Mouse (Mus musculus) spleen, adult 2 months (tissue): ENCODE measurements around the gene Cacna1a. TPM values are rescaled to one million over a fixed set of nuclear protein-coding genes. Genes with fewer than 3 reads are reported as not detected.

Experiments
- DNase-seq, 2 experiments: peaks; one replicate each; pipeline versions ENCODE4 v3.0.0 to v3.0.0-alpha.2; 2012 to 2021; ENCODE audit warnings: low spot score in 2 of 2, low read depth in 1 of 2
- H3K27ac ChIP-seq: fragments of 200-500 bp; 2 replicates; pipeline ENCODE4 v1.5.1; 2012; ENCODE audit warnings: low read length, inconsistent platforms; ENCODE audit not compliant: insufficient read depth
- H3K27me3 ChIP-seq: fragments of 200-500 bp; 2 replicates; pipeline ENCODE4 v1.6.1; 2012; ENCODE audit warnings: mild to moderate bottlenecking, moderate library complexity, low read length, inconsistent platforms; ENCODE audit not compliant: control insufficient read depth, insufficient read depth
- H3K36me3 ChIP-seq: fragments of 200-500 bp; 2 replicates; pipeline ENCODE4 v1.6.1; 2012; ENCODE audit warnings: mild to moderate bottlenecking, low read length, inconsistent platforms; ENCODE audit not compliant: control insufficient read depth, insufficient read depth
- H3K4me1 ChIP-seq: fragments of 200-500 bp; 2 replicates; pipeline ENCODE4 v1.6.1; 2011; ENCODE audit warnings: inconsistent platforms; ENCODE audit not compliant: control insufficient read depth, insufficient read depth, insufficient read length
- H3K4me3 ChIP-seq: fragments of 200-500 bp; 2 replicates; pipeline ENCODE4 v1.5.1; 2011; ENCODE audit warnings: mild to moderate bottlenecking, inconsistent platforms; ENCODE audit not compliant: insufficient read depth, insufficient read length; ENCODE audit errors: extremely low read depth
- CTCF ChIP-seq: fragments of 200-500 bp; IDR thresholded peaks from 2 replicates; pipeline ENCODE4 v1.5.1; 2011; ENCODE audit warnings: mild to moderate bottlenecking, inconsistent platforms; ENCODE audit not compliant: insufficient read depth, insufficient read length, insufficient replicate concordance; ENCODE audit errors: extremely low read depth
- POLR2A ChIP-seq: fragments of 200-500 bp; IDR thresholded peaks from 2 replicates; pipeline ENCODE4 v1.6.1; 2011; ENCODE audit warnings: low read depth, low read length, inconsistent platforms
- WGBS: fragments of 180-500 bp; shearing (Covaris S2); methylation state at CpG from one replicate; pipeline ENCODE4 v1.1.7; 2018; 5-methylcytosine and 5-hydroxymethylcytosine counted together
- polyA plus RNA-seq: library from polyadenylated mRNA; depleted of rRNA; stranded (reverse); fragments of >200 nt; gene quantifications from 2 replicates; pipeline ENCODE4 v1.2.3, GENCODE M21; 2012; rRNA removed

Gene Cacna1a
- 7.0 and 13.5 TPM in 2 replicates for polyA plus RNA-seq

DNA sequence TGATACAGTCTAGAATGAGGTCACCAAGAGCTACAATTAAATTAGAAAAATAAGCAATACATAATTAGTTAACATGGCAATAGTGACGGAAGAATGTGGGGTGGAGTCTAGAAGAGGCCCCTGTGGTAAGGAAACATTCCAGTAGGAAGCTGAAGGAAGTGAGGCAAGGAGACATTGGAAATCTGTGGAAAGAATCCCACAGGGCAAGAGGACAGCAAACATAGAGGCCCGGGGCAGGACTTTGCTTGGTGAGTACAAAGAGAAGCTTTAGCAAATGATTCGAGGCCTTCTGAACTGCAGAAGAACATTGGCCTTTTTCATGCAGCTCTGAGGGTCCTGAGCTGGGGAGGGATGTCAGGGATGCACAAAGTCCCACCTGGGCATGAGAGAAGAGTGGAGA is at the start of gene Cacna1a:
TSS of gene Cacna1a (plus strand) at position 166 of the 400 bp plus-strand sequence.
- WGBS, result 71% methylated on average over 3 of the region's 3 CpGs
- H3K27me3 ChIP-seq, result no peaks in the 10 kb centered on the region
- no peaks in the 10 kb centered on the region for H3K4me1 ChIP-seq
- H3K27ac ChIP-seq, result no peak within 1 kb of the TSS
- no peak for TF ChIP-seq POLR2A
- no peak for TF ChIP-seq CTCF
- H3K36me3 ChIP-seq, result no peaks in the 10 kb centered on the region
- H3K4me3 ChIP-seq, result no peak within 1 kb of the TSS
- DNase-seq, result no peak

- no peak overlapping the region for H3K4me3 ChIP-seq
- H3K27me3 ChIP-seq, result peaks cover 3% of the 10 kb centered on the region; the same call in 1 of the 2 replicates
- WGBS, result 7% methylated on average over 17 of the region's 17 CpGs
- no peaks in the 10 kb centered on the region for H3K4me1 ChIP-seq
- no peak for TF ChIP-seq CTCF
- TF ChIP-seq POLR2A, result no peak
- no peaks in the 10 kb centered on the region for H3K36me3 ChIP-seq
- DNase-seq, result no peak
- H3K27ac ChIP-seq, result no peak overlapping the region
Observed at GRCm38 (mm10) chr8:84338493-84338892, 49.7 kb upstream of the Cacna1a start.

GRCm38 (mm10) chr8:84339320-84339719 is 48.9 kb upstream of the Cacna1a start:
- WGBS, result 20% methylated on average over 7 of the region's 7 CpGs
- no peaks in the 10 kb centered on the region for H3K36me3 ChIP-seq
- TF ChIP-seq POLR2A (no peak), CTCF (no peak)
- H3K4me1 ChIP-seq, result no peaks in the 10 kb centered on the region
- no peak overlapping the region for H3K4me3 ChIP-seq
- no peak for DNase-seq
- peaks cover 3% of the 10 kb centered on the region; the same call in 1 of the 2 replicates for H3K27me3 ChIP-seq
- H3K27ac ChIP-seq, result no peak overlapping the region

- no peak for DNase-seq
- 60% methylated on average over 4 of the region's 4 CpGs for WGBS
- Histone ChIP-seq H3K27me3 (peaks cover 3% of the 10 kb centered on the region; the same call in 1 of the 2 replicates), H3K4me3 (no peak overlapping the region), H3K27ac (no peak overlapping the region), H3K4me1 (no peaks in the 10 kb centered on the region), H3K36me3 (no peaks in the 10 kb centered on the region)
- TF ChIP-seq POLR2A (no peak), CTCF (no peak)
Observed at GRCm38 (mm10) chr8:84339867-84340266, 48.4 kb upstream of the Cacna1a start.

DNA sequence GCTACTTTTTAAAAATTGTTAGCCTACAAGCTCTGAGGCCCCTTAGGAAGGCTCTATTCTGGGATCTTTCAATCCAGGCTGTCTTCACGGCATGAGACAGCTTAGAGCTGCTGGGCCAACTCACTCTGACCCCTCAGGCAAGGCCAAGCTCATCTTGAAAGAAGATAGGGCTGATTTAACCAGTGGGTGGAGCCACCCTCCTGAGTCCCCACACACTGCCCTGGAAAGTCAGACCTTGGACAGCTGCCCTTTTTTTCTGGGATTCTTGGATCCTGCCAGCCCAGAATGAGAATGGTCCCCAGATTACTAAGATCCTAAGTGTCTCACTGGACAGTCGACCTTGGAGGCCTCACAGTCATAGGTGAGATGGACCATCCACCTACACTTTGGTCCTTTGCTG is 47.6 kb upstream of the Cacna1a start:
- WGBS, result 29% methylated on average over 2 of the region's 2 CpGs

GRCm38 (mm10) chr8:84345493-84345892 is 42.7 kb upstream of the Cacna1a start:
- TF ChIP-seq CTCF (no peak), POLR2A (no peak)
- Histone ChIP-seq H3K27me3 (peaks cover 3% of the 10 kb centered on the region; the same call in 1 of the 2 replicates), H3K36me3 (no peaks in the 10 kb centered on the region), H3K27ac (no peak overlapping the region), H3K4me1 (no peaks in the 10 kb centered on the region), H3K4me3 (no peak overlapping the region)
- 67% methylated on average over 7 of the region's 7 CpGs for WGBS
- no peak for DNase-seq

More for the DNA sequence above, 47.6 kb upstream of the Cacna1a start:
- H3K4me1 ChIP-seq, result no peaks in the 10 kb centered on the region
- H3K27me3 ChIP-seq, result peaks cover 3% of the 10 kb centered on the region; the same call in 1 of the 2 replicates
- no peak for DNase-seq
- no peak overlapping the region for H3K4me3 ChIP-seq
- TF ChIP-seq POLR2A, result no peak
- no peak for TF ChIP-seq CTCF
- no peak overlapping the region for H3K27ac ChIP-seq
- H3K36me3 ChIP-seq, result no peaks in the 10 kb centered on the region

DNA sequence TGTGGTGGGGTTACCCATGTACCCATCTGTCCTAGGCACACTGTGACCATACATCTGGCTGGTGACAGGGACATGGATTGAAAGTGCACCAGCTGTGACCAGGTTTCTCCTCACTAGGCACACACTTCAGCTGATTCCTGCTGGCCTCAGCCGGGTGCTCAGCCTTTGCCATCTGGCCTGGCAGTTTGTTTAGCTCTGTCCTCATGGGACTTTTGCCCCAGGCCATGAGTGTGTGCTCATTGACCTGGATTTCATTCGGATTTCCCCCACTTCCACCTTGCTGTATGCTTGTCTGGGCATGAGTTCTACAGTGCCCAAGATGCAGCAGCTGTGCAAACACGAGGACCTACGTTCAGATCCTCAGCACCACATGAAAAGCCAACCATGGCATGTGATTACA is 41.8 kb upstream of the Cacna1a start:
- no peak overlapping the region for H3K27ac ChIP-seq
- H3K4me1 ChIP-seq, result no peaks in the 10 kb centered on the region
- no peak for DNase-seq
- no peaks in the 10 kb centered on the region for H3K36me3 ChIP-seq
- H3K4me3 ChIP-seq, result no peak overlapping the region
- 59% methylated on average over 4 of the region's 4 CpGs for WGBS
- no peaks in the 10 kb centered on the region for H3K27me3 ChIP-seq
- TF ChIP-seq CTCF, result no peak
- no peak for TF ChIP-seq POLR2A

DNA sequence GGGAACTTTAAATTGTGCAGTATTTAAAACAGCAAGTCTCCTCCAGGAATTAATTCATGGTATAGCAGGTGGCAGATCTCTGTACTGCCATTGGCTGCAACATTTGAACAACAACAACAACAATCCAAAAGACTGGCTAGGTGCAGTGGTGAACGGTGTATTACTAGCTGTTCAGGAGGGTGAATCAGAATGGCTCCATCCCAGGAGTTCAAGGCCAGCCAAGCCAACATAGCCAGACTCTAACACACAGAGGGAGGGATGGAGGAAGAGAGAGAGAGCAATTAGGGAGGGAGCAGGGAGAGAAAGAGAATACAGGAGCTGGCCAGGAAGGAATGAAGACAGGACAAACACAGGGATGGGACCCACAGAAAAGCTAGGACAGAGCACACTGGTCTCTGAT is 38.7 kb upstream of the Cacna1a start:
- DNase-seq, result no peak
- Histone ChIP-seq H3K4me3 (no peak overlapping the region), H3K36me3 (no peaks in the 10 kb centered on the region), H3K27me3 (no peaks in the 10 kb centered on the region), H3K27ac (no peak overlapping the region), H3K4me1 (no peaks in the 10 kb centered on the region)
- TF ChIP-seq POLR2A (no peak), CTCF (no peak)
- WGBS, result 64% methylated on average over 1 of the region's 1 CpGs
